8 mouse cellular contexts compared by ENCODE assay signal in genomic region chr11:120228116-120228890, GRCm38 (mm10). TPM values are rescaled to one million over a fixed set of nuclear protein-coding genes. Genes with fewer than 3 reads are reported as not detected.
A peak's percentile ranks its signal among the peaks of the same experiment; 100 is the strongest.
DNase-seq lines count a peak whose midpoint lies in the region; ATAC-seq lines count a peak whose summit lies in the region.

No protein-coding gene starts in this region.

- H3K4me3 ChIP-seq in embryonic facial prominence, embryonic 11.5 days (ENCODE audit: low read depth, low read length), result 0 out of 2 replicates have a peak overlapping the region, but pooled peaks have one; percentile 2
- peak overlapping the region; percentile 88 for H3K4me3 ChIP-seq in hindbrain, embryonic 14.5 days (replicated peaks; ENCODE audit: low read length)
- peak overlapping the region; percentile 98 for H3K4me3 ChIP-seq in midbrain, embryonic 10.5 days

- intact Hi-C loops in gastrocnemius, postnatal 36 days (cut with DNase I), result no loop called here
- intact Hi-C loops in left cerebral cortex, postnatal 25 days (cut with DNase I), result no loop called here

- peak; percentile 9 to 17 for DNase-seq in gastrocnemius, postnatal 4 days (ENCODE audit: low spot score in 2 of 2)
- no peak for DNase-seq in gastrocnemius, postnatal 36 days
- no peak for DNase-seq in embryonic facial prominence, embryonic 11.5 days (ENCODE audit: low spot score)
- DNase-seq in hindbrain, embryonic 14.5 days (ENCODE audit: low spot score), result no peak
- DNase-seq in midbrain, embryonic 10.5 days (ENCODE audit: low spot score), result no peak
- no peak for DNase-seq in left cerebral cortex, postnatal 25 days (ENCODE audit: low spot score in 2 of 2)
- DNase-seq in gastrocnemius, adult 18-20 months (ENCODE audit: low spot score), result no peak

- peaks cover 48% of the 10 kb centered on the region for H3K4me1 ChIP-seq in embryonic facial prominence, embryonic 11.5 days (ENCODE audit: control insufficient read depth, insufficient read depth, low read length)
- peaks cover 76% of the 10 kb centered on the region for H3K4me1 ChIP-seq in hindbrain, embryonic 14.5 days (replicated peaks; ENCODE audit: control insufficient read depth, insufficient read depth, low read length)
- H3K4me1 ChIP-seq in midbrain, embryonic 10.5 days, result peaks cover 86% of the 10 kb centered on the region

- H3K27ac ChIP-seq in embryonic facial prominence, embryonic 11.5 days (replicated peaks; ENCODE audit: low read depth, low read length), result 0 out of 2 replicates have a peak overlapping the region, but pooled peaks have one; percentile 2
- peak overlapping the region; percentile 99 for H3K27ac ChIP-seq in hindbrain, embryonic 14.5 days
- H3K27ac ChIP-seq in midbrain, embryonic 10.5 days (replicated peaks), result peak overlapping the region; percentile 100

- peak overlapping the region; percentile 87 for H3K4me2 ChIP-seq in embryonic facial prominence, embryonic 11.5 days (ENCODE audit: low read depth, low read length)
- H3K4me2 ChIP-seq in hindbrain, embryonic 14.5 days (replicated peaks), result peak overlapping the region; percentile 100

- WGBS in embryonic facial prominence, embryonic 11.5 days, result 37% methylated on average over 9 of the region's 9 CpGs
- WGBS in hindbrain, embryonic 14.5 days, result 41% methylated on average over 9 of the region's 9 CpGs
- WGBS in midbrain, embryonic 10.5 days, result 37% methylated on average over 9 of the region's 9 CpGs

- H3K9me3 ChIP-seq in embryonic facial prominence, embryonic 11.5 days (replicated peaks; ENCODE audit: control insufficient read depth, low read length), result no peaks in the 10 kb centered on the region
- no peaks in the 10 kb centered on the region for H3K9me3 ChIP-seq in hindbrain, embryonic 14.5 days (ENCODE audit: control insufficient read depth, low read length)
- H3K9me3 ChIP-seq in midbrain, embryonic 10.5 days (replicated peaks), result no peaks in the 10 kb centered on the region

- H3K27me3 ChIP-seq in embryonic facial prominence, embryonic 11.5 days (ENCODE audit: control insufficient read depth, insufficient read depth, low read length), result no peaks in the 10 kb centered on the region
- no peaks in the 10 kb centered on the region for H3K27me3 ChIP-seq in hindbrain, embryonic 14.5 days (ENCODE audit: control insufficient read depth, insufficient read depth, low read length)
- H3K27me3 ChIP-seq in midbrain, embryonic 10.5 days (ENCODE audit: low read depth, poor library complexity, severe bottlenecking), result no peaks in the 10 kb centered on the region

- peak overlapping the region; percentile 44 for H3K9ac ChIP-seq in embryonic facial prominence, embryonic 11.5 days (replicated peaks; ENCODE audit: low read length)
- H3K9ac ChIP-seq in hindbrain, embryonic 14.5 days, result peak overlapping the region; percentile 100

- H3K36me3 ChIP-seq in embryonic facial prominence, embryonic 11.5 days (replicated peaks; ENCODE audit: control insufficient read depth, insufficient read depth, low read depth, low read length), result no peaks in the 10 kb centered on the region
- H3K36me3 ChIP-seq in hindbrain, embryonic 14.5 days (replicated peaks; ENCODE audit: control insufficient read depth, insufficient read depth), result no peaks in the 10 kb centered on the region
- peaks cover 3% of the 10 kb centered on the region; the same call in 1 of the 2 replicates for H3K36me3 ChIP-seq in midbrain, embryonic 10.5 days

- ATAC-seq in embryonic facial prominence, embryonic 11.5 days (replicated peaks; ENCODE audit: insufficient number of reproducible peaks, low FRiP score, low TSS enrichment, low read depth), result no peak
- ATAC-seq in hindbrain, embryonic 14.5 days (ENCODE audit: low FRiP score), result no peak
- no peak for ATAC-seq in megakaryocyte-erythroid progenitor cell, adult 5-6 weeks (replicated peaks; ENCODE audit: low FRiP score, low TSS enrichment, poor library complexity, severe bottlenecking)

RNA-seq across cellular contexts. Expression of gene Bahcc1, which starts 4.4 kb away (rescaled TPM):
- total RNA-seq in gastrocnemius, postnatal 4 days (2021), result 10 to 100 TPM; 13.6 to 15.1 TPM
- 1 to 10 TPM; 2.3 to 4.1 TPM for total RNA-seq in gastrocnemius, postnatal 36 days (2021)
- 13.5 and 15.2 TPM in 2 replicates for polyA plus RNA-seq in embryonic facial prominence, embryonic 11.5 days (2014; fragmentation: Nextera tagmentation; extraction: Ambion mirVana)
- 15.9 and 16.3 TPM in 2 replicates for polyA plus RNA-seq in hindbrain, embryonic 14.5 days (2014; fragmentation: Nextera tagmentation; extraction: Ambion mirVana)
- polyA plus RNA-seq in midbrain, embryonic 10.5 days (2016; fragmentation: Nextera tagmentation; extraction: Ambion mirVana), result 14.3 and 16.6 TPM in 2 replicates
- 10 to 100 TPM; 16.3 to 21.9 TPM for total RNA-seq in left cerebral cortex, postnatal 25 days (2021)
- 1 to 10 TPM; 3.4 to 4.6 TPM for total RNA-seq in gastrocnemius, adult 18-20 months (2021)
- 25.6 and 30.1 TPM in 2 replicates for total RNA-seq in megakaryocyte-erythroid progenitor cell, adult 5-6 weeks (2014; fragmentation: Nextera tagmentation)
- total RNA-seq in megakaryocyte-erythroid progenitor cell, adult 5-6 weeks (2017), result 6.7 and 7.0 TPM in 2 replicates

Comparison
In these comparisons a context has a peak if more than half of its experiments do, and no peak if none do; other contexts are left out.
1. DNase-seq: peak in gastrocnemius, postnatal 4 days (2 of 2); none in gastrocnemius, postnatal 36 days (0 of 2), embryonic facial prominence, embryonic 11.5 days (single experiment), hindbrain, embryonic 14.5 days (single experiment), midbrain, embryonic 10.5 days (single experiment), left cerebral cortex, postnatal 25 days (0 of 2) and gastrocnemius, adult 18-20 months (single experiment).
2. H3K27ac ChIP-seq: peak in every context shown above with its lines; median percentile 100 in midbrain, embryonic 10.5 days; 99 in hindbrain, embryonic 14.5 days; 2 in embryonic facial prominence, embryonic 11.5 days.
3. H3K4me3 ChIP-seq: peak in every context shown above with its lines; median percentile 98 in midbrain, embryonic 10.5 days; 88 in hindbrain, embryonic 14.5 days; 2 in embryonic facial prominence, embryonic 11.5 days.